Mouse (Mus musculus) kidney, adult 11 months (tissue): ENCODE data around the gene Rit1.
"Not testable (repeated sequence)": the region's sequence is repeated elsewhere in the genome, so short reads cannot be mapped to it uniquely, and the experiment has no call there.

Experiments used
- DNase-seq: peaks from one replicate; pipeline ENCODE4 v3.0.0; 2022

Rit1 gene

GRCm38 (mm10) chr3:88716399-88717197 lies at the start of gene Rit1:
Gene Rit1, plus strand, starts transcription at chr3:88716838.
- DNase-seq = peak; percentile 81

DNA sequence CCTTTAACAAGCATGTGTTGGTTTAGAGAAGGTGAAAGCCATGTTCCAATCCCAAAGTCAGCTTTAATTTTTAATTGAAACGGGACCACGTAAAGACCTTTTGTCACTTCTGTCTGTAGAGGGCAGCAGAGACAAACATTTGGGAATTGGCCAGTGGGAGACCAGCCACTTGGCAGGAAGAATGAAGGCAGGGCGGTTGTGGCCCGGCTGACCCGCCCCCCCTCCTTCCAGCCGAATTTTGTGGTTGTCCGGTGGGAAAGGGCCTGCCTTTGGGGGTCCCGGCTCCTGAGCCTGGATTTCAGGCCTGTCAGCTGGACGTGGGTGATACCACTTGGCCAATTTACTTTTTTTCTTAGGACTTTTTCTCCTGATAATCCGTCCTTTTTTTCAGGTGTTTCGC lies 39.2 kb upstream of the Rit1 start:
- peak; percentile 45 for DNase-seq

DNA sequence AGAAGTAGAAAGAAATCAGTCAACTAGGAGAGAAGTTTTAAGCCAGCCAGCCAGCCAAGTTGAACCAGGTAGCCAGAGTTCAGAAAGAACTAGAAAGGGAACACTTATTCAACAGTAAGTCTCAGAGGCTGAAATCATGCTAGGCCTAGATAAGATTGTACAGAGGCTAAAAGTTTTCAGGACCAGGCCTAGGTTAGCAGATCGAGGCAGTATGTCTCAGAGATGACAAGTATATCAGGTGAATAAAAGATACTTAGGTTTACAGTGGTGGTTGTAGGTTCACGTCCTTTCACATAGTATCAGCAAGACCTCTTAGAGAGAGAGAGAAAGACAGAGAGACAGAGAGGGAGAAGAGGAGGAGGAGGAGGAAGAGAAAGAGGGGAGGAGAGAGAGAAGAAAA lies 32.8 kb upstream of the Rit1 start:
- DNase-seq = no peak

- DNase-seq = peak; percentile 36
Measured at GRCm38 (mm10) chr3:88684236-88684979, 32.2 kb upstream of the Rit1 start.

DNA sequence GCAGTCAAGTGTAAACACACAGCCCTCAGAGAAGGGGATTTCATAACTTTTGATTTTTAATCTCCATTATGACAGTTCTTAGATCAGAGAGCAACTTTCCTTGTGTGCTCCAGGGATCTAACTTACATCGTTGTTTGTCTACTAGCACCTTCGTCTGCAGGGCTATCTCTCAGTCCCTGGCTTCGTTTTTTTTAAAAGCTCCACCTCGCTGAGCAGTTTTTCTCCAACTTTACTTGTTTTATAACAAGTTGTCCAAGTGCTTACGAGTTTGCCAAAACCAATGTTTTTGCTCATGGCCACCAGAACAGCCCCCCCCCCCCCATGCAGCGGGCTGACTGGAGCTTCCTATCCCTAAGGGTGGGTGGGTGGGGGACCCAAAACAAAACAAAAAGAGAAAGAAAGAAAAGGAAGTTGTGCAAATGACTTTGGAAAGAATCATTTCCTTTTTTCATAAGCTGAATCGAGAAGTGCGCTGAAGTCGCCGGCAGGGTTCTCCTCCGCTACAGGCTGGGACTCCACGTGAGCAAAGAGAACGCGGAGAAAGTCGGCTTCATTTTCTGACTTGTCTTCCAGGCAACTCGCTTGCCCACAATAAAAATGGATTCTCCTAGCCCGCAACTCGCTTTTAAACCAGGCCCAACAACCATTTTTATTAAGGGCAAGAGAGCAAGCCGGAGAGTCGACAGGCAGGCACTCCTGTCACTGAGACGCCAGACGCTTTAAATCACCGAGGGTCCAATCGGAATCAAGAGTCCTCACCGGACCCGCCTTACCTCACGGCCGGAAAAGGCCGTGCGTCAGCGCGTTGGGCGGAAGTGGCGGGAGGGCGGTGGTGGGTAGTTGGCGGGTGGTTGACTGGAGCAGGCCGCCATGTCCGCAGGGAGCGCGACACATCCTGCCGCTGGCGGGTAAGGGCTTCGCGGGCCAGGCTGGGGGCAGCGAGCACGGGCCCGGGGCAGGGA lies 31.4 kb upstream of the Rit1 start, which contains the start of gene Khdc4:
Gene Khdc4 (plus strand): TSS at position 824 of the 962 bp plus-strand sequence.
- peak; percentile 99 for DNase-seq

DNA sequence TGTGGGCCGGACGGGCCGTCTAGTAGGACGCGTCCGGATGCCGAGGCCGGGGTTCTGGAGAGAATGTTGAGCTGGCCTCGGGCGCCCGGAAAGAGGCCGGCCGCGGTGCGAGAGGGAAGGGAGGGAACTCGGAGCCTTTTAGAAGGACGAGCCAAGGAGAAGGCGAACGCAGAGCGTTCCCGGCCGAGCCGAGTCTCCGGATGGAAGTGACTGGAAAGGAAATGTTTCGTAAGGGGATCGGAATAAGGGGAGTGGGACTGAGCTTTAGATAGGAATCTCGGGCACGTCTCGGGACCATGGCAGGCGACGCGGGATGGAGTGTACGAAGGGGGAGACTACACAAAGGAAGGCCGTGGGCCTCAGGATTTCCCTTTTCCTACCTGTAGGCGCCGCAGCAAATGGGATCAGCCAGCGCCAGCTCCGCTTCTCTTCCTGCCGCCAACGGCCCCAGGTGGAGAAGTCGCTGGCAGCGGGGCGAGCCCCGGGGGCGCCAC lies 30.6 kb upstream of the Rit1 start:
- no peak for DNase-seq

- DNase-seq = no peak
Measured at GRCm38 (mm10) chr3:88686734-88687611, 29.7 kb upstream of the Rit1 start.

DNA sequence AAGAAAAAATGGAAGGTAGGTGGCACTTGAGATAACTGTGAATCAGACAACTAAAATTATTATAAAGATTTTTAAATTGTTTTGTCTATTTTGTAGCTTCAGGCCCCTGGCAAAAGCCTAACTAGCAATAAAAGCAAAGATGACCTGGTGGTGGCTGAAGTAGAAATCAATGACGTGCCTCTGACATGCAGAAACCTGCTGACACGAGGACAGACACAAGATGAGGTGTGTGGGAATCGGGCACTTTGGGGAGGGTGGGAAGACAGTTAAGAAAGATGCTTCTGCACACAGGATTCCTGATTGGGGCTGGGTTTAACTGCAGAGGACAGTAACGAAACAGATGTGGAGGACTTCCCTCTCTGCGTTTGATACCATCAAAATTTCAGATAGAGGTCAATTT lies 27.6 kb upstream of the Rit1 start:
- no peak for DNase-seq

DNA sequence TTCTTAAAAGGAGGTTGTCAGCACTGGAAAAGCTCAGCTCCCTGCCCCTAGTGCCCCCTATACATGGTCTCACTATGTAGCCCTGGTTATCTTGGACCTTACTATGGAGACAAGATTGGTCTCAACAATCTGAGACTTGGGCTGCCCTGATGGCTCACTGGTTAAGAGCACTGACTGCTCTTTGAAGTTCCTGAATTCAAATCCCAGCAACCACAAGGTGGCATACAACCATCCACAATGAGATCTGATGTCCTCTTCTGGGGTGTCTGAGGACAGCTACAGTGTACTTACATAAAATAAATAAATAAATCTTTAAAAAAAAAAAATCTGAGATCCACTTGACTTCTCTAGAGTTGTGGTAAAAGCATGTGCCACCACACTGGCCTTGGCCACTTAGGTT lies 21.1 kb upstream of the Rit1 start:
- DNase-seq = no peak

GRCm38 (mm10) chr3:88698051-88698450 lies 18.6 kb upstream of the Rit1 start:
- no peak for DNase-seq

GRCm38 (mm10) chr3:88698834-88699233 lies 17.8 kb upstream of the Rit1 start:
- DNase-seq = no peak

- no peak for DNase-seq
Measured at GRCm38 (mm10) chr3:88700247-88700646, 16.4 kb upstream of the Rit1 start.

DNA sequence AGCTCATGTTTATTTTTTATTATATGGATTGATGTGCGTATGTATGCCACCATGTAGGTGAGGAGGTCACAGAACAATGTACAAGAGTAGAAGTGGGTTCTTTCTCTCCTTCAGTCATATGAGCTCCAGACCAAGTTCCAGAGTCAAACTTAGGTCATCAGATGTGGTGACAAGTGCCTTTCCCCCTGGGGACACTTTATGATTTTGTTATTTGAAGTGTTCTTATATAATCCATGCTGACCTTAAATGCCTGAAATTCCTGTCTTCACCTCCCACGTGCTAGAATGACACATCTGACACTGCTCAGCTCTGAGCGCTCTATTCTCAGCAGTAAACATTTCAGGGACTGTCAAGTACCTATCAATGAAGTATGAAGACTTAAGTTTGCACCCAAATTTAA lies 15.4 kb upstream of the Rit1 start:
- DNase-seq = no peak

DNA sequence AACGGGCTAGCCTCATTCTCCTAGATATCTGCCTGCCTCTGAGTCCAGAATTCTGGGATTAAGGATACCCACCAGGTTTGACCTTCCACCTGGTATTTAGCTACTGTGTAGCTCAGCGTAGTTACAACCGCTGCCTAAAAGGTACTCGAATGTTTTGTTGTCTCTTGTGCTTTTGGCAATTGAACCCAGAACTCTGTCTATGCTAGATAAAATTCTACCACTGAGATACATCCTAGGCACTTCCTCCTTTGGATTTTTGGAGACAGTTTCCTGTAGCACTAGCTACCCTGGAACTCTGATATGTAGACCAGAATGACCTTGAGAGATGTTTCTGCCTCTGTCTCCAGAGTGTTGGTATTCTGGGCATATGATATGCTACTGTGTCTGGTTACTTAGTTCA lies 2.9 kb upstream of the Rit1 start:
- DNase-seq = no peak

DNA sequence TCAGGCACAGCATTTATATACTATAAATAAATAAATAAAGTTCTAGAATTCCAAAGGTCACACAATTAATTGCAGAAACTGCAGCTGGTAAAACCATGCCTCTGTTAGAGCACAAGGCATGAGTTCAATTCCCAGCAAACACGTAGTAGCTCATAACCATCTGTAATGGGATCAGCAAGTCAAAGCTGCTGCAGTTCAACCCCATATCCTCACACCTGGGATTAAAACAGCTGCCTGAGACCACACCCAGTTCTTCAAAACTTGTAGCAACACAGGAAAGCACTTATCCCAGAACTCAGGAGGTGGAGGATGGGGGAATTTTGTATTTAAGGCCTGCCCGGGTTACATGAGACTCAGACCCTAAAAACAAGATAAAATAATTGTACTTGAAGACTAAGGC lies 1.9 kb upstream of the Rit1 start:
- DNase-seq = no peak

GRCm38 (mm10) chr3:88715716-88716115 lies 922 bp upstream of the Rit1 start:
- DNase-seq = not testable (repeated sequence)

DNA sequence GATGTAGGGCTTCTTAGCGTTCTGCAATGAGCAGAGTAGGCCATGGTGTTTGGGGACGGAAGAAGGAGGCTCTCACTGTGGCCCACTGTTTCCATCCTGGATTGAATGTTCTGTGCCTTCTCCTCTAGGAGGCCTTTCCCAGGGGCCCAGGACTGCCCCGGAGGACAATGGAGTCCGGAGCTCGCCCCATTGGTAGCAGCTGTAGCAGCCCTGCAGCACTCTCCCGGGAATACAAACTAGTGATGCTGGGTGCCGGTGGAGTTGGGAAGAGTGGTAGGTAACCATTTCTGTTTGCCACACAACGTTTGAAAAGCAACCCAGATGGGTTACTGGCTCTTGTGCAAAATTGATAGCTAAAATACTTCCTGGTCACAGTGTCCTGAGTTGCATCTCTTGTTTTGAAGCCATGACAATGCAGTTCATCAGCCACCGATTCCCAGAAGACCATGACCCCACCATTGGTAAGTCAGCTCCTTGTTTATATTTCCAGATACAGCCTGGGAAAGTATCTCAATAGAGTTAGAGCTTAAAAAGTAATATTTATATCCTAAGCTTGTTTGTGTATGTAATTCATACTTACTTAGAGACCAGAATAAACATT lies 660 bp downstream of the Rit1 start:
- peak; percentile 34 for DNase-seq

DNA sequence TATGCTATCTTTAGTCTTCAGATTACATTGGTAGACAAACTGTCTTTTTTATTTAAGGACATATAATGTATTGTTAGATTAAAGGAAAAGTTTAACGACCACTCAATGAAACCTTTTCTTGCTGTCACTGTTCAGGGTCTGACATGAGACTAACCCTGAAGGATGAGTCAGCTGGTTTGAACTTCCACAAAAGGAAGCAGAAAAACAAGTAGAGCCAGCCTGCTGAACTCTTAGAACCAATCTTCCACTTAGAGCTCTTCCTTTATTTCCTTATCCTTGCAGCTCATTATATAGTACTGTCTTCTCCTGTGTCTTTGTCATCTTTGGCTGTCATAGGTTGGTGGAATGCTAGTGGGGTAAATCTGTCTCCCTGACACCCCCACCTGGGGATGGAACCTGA lies 1.2 kb downstream of the Rit1 start:
- DNase-seq = no peak

GRCm38 (mm10) chr3:88719098-88719497 lies 2.5 kb downstream of the Rit1 start:
- peak; percentile 86 for DNase-seq

DNA sequence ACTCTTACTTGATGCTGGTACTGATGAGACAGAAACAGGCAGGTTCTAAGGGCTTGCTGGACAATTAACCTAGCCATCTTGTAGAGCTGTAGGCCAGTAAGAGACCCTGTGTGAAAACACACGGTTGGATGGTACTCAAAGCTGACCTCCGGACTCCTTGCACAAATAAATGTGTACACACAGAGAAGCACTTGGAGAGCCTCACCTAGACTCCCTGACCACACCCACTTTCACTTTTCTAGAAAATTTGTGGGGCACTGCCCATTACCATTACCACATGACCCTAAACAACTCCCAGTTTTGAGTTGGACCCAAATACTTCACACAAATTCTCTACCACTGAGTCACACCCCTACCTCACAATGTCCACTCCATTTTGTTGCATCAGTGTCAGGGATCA lies 19.9 kb downstream of the Rit1 start:
- DNase-seq = no peak

- DNase-seq = peak; percentile 58
Measured at GRCm38 (mm10) chr3:88738641-88739040, 22.0 kb downstream of the Rit1 start.
